Mouse (Mus musculus) spleen, postnatal 36 days (tissue): ENCODE results near the gene Shroom3.

Experiments
- DNase-seq, 2 experiments: peaks; one replicate each; pipeline ENCODE4 v3.0.0; 2022; ENCODE audit warnings: low spot score in 2 of 2, mixed read lengths in 1 of 2

Shroom3 gene

DNA sequence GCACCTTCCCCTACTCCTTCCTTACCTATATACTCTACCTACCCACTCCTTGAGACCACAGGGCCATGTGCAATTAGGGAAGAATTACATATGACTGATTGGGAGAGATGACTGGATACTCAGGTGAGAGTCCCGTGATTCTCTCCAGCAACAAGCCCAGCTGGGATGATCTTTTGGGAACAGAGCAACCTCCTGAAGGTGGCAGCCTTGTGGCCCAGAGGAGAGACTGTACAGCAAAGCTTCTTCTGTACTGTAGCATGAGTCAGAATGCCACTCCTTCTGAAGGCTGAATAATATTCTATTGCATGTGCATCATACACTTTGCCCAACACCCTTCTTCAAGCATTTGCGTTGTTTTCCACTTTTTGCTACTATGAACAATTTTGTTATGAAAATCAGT, 319.4 kb downstream of the Shroom3 start:
- DNase-seq = no peak

DNA sequence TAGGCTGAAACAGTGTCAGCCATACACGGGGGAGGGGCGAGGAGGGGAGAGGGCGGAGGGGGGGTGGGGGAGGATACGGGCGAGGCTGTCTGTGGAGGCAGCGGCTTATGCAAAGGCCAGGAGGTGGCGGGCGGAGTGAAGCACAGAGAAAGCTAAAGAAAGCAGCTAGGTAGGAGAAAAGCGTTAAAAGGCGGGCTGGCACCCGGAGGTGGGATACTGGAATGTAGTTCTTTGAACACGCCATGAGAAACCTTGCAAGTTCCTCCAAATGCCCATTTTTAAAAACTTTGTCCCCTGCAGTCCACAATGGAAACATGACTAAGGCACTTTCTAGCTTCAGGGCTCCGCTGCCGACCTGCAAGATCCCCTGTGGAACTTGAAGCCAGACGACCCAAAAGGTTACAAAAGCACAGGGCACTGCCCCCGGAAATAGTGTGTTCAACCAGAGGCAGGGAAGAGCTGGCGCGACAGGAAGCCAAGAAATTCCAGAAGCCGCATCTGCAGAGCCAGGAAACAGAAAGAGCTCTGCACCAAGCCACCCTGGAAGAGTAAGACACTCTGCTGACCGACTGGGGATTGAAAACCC, 322.1 kb downstream of the Shroom3 start:
- peak in 1 of 2 experiments; percentile 13 for DNase-seq

DNA sequence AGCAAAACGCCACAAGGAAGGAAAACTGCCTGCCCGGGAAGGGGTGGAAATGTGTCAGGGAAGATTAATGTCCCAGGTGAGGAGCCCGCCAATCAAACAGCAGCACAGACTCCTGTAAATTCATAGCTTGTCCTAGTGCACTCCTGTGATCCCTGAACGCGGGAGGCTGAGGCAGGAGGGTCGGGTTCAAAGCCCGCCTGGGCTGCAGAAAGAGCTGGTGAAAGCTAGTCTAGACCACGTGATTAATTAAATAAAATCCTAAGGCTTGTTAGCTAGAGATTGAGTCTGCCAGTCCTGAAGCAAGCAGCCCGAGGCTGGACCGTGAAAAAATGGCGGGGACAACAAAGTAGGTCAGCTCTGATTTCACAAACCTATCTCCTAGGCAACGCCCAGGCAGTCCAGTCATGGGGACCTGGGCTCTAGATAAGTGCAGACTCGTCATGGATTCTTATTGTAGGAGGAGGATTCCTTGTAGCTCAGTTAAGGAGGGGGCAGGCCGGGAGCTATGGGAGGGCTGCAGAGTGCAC, 322.6 kb downstream of the Shroom3 start:
- no peak for DNase-seq

DNA sequence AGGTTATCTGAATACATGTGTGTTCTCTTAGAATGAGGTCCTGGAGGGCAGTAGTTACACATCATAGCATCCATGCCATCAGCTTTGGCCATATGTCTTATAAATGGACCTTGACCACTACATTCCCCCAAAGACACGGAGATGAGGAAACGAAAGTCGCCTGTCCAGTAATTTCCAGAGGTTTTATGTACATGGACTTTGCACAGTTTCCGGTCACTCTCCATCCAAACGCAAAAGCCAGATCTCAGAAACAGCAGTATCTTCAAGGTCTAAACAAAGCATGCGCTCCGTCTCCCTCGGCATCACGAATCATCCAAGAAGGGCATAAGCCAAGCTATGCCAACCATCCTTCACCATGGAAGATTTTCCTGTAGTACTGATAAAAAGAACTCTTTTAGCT, 325.0 kb downstream of the Shroom3 start:
- no peak for DNase-seq
